Mouse (Mus musculus): ENCODE measurements around the gene Pop4. TPM values are rescaled to one million over a fixed set of nuclear protein-coding genes. Genes with fewer than 3 reads are reported as not detected.

The Pop4 gene
- polyA plus RNA-seq (2017; shearing (Covaris generic)) = 10 to 100 TPM; 30.4 to 34.7 TPM

DNA sequence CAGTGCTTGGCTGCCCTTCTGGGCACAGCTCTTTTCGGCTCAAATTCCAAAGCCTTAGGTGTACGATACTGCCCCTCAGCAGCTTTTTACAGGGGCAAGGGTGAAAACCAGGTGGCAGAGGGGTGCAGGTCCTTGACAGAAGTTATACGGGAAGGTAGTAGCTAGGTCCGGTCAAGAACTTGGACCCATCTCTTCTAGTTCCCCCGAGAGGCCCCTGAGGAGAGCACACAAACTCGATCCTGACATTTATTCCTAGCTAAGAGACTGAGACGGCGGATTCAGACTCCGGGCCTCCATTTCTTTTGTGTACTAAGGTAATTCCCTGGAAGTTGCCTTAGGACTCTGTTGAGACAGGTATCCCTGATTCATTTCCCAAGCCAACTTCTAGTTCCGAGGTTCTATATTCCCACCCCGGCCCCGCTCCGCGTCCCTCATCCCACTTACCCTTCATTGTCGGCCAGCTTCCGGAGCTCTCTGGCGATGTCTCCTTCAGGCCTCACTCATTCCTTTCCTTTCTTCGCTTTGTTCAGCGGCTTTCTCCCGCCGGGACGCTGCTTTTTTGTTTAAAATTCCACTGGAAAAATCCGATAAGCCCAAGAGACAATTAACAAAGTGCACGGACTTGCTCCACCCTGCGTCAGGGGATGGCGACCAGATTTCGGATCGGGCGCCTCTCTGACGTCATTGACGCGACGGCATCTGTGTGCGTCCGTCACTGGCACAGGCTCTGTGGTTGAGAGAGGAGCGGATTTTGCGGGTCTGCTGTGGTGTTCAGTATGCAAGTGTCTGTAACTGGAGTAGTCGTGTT is at the start of gene Pop4:
Gene Pop4 (minus strand): TSS at position 721 of the 808 bp plus-strand sequence.

DNA sequence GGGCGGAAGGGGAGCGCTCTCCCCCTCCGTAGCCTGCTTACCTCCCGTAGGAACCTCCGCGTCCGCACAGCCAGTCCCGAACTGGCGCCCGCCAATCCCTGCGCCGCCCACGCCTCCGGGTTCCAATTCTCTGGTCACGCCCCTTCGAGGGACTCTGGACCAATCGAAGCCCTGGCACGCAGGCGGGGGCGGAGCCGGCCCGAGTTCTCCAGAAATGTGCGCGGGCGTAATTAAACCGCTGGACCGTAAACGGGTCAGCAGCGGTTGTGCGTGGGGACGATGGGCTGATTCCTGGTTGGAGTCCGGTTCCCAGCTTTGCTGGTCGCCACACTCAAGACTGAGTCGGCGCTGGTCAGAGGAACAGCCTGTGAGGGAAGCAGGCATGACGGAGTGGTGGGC is 43.3 kb downstream of the Pop4 start, which contains the start of gene Plekhf1:
Gene Plekhf1 (minus strand): TSS at position 117 of the 399 bp plus-strand sequence.

Other genes with a start within 250 kb of the Pop4 start
- 10 to 100 TPM; 63.1 to 72.5 TPM for gene Uri1, start 247.9 kb downstream of the Pop4 start, polyA plus RNA-seq (2017; shearing (Covaris generic))
- gene Ccne1, start 163.9 kb downstream of the Pop4 start, polyA plus RNA-seq (2017; shearing (Covaris generic)) = 10 to 100 TPM; 15.2 to 21.9 TPM
- gene 1600014C10Rik, start 88.2 kb downstream of the Pop4 start, polyA plus RNA-seq (2017; shearing (Covaris generic)) = 100 to 1,000 TPM; 112 to 129 TPM
- gene Plekhf1, start 43.4 kb downstream of the Pop4 start, polyA plus RNA-seq (2017; shearing (Covaris generic)) = under 1 TPM; 0.57 to 0.73 TPM